Mouse (Mus musculus): ENCODE measurements around the gene Ripor3.
A peak's percentile ranks its signal among the peaks of the same experiment; 100 is the strongest.
"Not testable (repeated sequence)": the region's sequence is repeated elsewhere in the genome, so short reads cannot be mapped to it uniquely, and the experiment has no call there.

The Ripor3 gene

DNA sequence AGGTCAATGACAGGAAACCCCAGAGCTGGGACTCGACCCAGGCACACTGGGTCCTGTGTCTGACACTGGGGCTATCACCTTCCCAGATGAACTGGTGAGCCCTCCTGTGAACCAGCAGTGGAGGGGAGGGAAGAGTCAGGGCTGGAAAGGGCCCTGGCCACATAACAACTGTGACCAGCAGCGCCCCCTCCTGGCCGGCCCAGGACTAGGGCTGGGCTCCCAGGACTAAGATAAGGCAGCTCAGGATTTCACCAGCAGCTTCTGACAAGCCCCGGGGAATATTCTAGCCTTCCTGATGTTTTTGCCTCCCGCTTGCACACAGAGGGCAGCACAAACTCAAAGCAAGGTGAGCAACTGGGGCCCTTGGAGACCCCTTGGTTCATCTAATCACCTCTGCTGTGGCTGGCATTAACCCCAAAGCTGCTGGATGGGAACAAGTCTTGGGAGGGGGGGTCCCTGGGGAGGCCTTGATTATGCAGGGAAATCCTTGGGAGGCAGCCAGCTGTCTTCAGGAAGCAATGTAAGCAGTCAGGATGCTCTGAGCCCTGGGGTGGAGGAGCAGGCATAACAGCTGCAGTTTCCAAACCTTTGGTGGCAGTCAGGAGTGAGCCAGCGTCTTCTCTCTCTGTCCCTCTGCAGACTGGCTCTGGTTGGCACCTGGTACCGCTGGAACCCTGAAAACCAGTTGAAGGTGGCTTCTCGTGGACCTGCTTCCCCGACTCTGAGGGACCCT, at the start of gene Ripor3:
Gene Ripor3 (minus strand): TSS at position 683 of the 733 bp plus-strand sequence.
- peak; percentile 49 to 70 for DNase-seq

DNA sequence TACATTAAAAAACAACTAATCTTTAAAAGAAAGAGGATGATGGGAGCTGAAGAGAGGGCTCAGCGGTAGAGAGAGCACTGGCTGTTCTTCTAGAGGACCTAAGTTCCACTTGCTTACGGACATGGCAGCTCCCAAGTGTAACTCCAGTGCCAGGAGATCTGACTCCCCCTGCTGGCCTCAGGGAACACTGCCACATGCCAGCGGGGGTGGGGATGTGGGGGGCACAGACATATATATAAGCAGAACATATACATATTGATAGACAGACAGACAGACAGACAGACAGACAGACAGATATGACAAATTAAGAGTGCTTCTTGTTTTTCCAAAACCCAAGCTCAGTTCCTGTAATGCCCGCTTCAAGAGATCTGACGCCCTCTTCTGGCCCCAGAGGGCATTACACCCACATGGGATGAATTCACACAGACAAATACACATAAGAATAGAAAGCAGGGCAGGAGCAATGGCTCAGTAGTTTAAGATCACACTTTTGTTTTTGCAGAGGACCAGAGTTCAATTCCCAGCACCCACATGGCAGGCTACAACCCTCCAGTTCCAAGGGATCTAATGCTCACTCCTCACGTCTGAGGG, 48.9 kb upstream of the Ripor3 start:
- no peak for DNase-seq

DNA sequence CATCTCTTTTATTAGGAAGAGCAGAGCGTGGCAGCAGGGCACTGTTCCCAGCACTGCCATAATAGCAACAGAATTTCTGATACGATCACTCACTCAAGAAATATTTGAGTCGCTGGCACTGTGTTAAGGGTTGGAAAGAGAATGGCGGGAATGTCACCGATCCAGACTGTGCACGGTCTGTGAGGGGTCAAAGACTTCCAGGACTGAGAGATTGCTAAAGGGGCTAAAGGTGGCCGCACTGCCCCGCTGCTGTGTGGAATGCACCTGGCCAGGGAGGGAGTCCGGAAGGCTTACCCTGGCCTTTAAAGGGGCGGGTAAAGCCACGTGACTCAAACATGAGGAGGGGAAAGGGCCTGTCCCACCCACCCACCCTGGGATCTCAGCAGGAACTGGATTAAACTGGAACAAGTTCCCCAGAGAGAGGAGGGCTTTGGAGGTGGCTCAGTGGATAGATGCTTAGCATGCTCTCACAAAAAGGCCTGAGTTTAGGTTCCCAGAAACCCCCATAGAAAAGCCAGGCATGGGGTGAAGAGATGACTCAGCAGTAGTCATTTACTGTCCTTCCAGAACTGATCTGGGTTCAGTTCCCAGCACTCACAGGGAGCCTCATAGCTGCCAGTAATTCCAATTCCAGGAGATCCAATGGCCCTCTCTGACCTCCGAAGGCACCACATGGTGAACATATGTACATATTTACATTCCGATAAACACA, 48.2 kb upstream of the Ripor3 start:
- DNase-seq, result no peak

DNA sequence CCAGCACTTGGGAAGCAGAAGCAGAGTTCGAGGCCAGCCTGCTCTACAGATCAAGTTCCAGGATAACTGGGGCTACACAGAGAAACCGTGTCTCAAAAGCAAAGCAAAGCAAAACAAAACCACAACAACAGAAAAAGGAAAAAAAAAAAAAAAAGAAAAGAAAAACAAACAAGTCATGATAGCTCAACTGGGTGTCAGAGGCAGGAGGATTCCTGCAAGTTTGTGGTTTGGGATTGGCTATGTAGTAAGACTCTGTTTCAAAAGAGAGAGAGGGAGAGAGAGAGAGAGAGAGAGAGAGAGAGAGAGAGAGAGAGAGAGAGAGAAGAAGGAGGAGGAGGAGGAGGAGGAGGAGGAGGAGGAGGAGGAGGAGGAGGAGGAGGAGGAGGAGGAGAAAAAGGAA, 47.5 kb upstream of the Ripor3 start:
- DNase-seq, result not testable (repeated sequence)

DNA sequence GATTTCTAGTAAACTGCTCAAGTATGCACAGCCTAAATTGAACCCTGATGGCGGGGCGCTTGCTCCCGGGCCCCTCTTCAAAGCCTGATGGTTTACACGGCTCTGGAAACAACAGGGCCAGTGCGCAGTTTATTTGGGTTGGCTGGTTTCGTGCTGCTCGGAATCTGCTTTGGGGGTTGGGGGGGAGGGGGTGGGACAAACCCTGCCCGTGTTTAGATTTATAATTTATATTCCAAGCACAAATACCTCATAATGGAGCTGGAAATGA, 46.2 kb upstream of the Ripor3 start:
- no peak for DNase-seq

DNA sequence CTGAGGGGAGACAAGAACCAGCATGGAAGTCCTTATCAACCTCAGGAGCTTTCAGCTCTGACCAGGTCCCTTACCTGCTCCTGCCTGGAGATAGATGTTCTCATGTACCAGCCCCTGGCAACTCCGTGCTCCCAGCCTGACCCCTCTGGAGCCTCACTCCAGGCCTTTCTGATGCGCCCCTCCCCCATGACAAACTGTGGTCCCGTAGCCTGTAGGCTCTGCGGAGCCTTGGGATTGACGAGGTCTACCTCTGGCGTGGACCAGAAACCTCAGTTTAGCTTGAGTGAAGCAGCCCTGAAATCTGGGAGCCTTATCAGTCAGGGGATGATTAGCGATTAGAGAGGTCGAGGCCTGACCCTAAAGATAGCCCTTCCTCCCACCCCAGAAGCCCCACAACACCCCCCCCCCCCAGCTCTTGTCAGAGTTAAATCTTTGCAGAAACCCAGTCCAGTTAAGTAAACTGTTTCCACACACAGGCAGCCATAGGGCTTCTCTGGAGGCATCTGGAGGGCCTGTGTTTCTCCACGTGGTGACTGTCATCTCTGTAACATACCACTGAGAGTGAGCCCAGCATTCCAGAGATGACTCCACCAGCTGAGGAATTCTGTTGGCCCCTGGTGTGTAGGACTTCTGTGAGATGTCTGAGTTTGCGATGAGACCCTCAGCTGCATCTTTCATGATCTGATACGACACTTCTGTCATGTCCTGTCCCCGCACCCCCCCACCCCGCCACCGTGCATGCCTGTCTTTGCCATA, 45.7 kb upstream of the Ripor3 start:
- no peak for DNase-seq

DNA sequence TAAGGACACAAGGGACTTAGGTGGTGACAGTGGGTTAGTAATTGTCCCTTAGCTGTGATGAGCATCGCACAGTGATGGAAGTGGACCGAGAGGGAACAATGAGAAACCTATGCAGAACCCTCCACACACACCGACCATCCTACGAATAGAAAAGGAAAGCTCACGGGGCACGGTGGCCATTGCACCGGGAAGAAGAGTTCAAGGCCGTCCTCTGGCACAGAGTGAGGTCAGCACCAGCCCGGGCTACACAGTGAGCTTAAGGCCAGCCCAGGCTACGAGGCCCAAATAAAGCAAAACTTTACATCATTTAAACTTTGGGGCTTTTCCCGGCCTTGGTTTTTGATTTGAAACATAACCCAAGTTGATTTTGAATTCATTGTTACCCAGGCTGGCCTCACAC, 43.7 kb upstream of the Ripor3 start:
- DNase-seq, result no peak

DNA sequence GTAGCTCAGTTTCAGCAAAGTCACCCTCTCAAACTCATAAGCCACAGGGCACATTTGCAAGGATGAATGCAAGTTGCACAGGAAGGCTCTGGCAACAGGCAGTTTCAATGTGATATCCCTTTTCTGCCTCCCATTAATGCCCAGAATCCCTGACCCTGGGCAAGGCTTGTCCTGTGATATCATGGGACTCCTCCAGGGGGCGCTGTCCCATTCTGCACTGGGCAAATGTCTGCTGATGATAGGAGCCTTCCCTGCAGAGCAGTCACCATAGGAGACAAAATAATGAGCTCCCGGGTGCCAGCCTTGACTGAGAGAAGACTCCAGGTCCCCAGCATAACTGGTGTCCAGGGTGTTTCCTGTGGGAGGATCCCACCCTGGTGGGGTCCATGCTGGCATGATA, 42.3 kb upstream of the Ripor3 start:
- DNase-seq, result peak; percentile 37 to 58

DNA sequence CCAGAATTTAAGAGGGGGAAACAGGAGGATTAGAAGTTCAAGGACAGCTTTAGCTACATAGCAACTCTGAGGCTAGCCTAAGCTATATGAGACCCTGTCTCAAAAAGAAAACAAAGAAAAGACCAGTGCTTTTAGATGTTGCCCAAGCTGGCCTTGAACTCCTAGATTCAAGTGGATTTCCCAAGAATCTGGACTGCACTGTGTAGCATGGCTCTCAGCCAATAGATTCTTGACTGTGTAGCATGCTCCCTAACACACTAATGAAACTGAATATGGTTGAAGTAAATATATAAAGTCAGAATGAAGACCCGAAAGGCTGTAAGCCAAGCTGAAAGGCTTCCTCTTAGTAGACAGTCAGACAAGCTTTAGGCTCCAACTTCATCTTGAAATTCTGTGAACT, 41.7 kb upstream of the Ripor3 start:
- DNase-seq, result no peak

DNA sequence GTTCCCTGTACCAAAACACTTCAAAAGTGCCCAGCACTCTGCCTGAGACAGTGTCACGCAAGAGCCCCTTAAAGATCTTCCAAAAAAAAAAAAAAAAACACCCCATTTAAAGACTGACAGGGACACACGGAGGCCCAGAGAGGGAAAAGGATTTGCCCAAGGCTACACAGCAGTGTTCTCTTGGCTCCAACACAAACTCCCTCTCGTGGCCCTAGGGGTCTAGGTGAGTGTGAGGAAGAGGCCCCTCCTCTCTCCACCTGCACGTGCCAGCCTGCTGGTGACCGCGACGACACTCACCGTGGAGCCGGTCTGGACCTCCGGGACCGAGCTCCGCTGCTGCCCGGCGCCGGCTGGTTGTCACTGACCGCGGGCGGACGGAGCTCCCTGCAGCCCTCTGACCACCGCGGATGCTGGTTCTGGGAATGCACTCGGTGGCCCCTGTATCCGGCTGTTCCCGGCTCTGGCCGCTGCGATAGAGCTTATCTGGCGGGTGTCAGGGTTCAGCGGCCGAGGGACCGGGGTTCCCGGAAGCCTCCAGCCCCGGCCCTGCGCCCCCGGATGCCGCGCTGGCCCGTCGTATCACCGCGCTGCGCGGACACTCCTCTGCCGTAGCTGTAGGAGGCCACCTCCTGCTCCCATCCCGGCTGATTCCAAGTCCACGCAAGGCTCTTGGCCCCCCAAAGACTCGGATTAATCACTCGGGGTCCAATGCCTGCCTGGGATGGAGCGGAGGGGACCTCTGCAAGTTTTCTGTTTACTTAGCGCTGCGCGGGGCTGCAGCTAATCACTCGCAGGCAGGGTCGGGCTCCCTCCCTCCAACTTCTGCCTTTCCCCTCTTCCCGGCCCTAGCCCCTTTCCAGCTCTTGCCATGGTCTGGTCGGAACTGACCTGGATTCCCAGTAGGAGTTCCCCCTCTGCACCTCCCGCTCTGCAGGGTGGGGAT, 39.9 kb upstream of the Ripor3 start:
- peak; percentile 27 to 41 for DNase-seq

DNA sequence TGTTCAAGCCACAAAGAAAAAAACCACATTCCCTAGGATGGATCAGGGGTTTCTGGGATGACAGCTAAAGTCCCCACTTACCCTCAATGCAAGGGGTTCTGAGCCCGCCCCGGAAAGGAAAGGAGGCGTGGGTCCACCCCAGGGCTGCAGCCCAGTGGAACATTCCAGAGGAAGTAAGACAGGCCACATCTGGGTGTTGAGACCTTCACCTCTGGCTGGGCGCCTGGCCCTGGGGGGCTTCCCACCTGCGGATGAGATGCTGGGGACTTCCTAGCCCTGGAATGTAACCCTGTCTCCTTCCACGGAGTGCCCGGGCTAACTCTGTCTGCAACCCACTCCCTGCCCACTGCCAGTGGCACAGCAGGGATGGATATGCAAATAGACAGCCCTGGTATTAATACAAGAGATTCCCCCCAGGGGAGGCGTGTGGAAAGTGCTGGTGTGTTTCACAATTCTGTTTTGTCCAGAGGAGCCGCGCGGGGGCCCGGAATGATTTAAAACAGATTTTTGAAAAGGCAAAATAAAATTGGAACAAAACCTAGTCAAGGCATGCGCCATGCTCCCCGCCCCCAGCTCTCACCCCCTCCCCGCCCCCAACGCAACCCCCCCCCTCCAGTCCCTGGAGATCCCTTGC, 38.7 kb upstream of the Ripor3 start:
- no peak for DNase-seq

DNA sequence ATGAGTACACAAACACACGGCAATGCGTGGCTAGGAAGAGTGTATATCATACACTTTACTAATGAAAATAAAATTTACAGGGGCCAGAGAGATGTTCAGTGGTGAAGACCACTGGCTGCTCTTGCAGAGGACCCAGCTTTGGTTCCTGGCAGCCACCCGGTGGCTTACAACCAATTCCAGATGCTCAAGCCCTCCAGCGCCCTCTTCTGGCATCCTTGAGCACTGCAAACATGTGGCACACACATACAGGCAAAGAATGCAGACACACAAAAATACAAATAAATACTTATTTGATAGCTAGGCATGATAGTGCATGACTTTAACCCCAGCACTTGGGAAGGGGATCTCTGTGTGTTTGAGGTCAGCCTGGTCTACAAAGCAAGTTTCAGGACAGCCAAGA, 36.0 kb upstream of the Ripor3 start:
- DNase-seq, result no peak

DNA sequence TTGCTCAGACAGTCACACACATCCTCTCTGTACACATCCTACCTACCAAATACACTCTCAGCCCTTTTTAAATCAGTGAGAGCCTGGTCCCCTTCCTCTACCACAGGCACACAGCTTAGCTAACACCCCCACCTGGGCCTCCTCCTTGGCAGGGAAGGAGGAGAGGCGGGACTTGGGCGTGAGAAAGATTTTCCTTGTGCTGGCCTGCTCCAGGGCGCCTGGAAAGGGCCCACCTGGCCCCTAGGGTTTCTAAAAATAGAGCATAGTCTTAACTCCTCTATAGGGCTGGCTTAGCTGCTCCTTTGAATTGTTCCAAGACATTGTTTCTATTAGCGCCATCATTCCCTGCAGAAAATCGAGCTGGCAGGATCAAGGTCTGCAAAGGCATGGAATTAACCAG, 35.4 kb upstream of the Ripor3 start:
- DNase-seq, result peak in 1 of 2 experiments; percentile 21

DNA sequence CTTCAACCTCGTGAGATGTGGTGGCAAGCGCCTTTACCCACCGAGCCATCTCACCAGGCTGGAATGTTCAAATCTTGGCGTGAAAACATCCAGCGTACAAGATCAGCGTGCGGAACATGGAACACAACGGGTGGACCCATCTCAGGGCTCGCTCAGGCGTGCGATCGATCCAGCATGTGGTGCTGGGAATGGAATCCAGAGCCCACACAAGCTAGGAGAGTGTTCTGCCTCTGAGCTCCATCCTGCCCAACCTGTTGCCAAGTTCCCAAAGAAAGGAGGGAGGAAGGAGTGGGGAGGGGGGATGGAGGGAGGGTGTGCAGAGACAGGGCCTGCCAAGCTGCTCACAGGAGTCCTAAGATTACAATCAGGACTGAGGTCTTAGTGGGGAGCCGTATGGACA, 34.9 kb upstream of the Ripor3 start:
- no peak for DNase-seq

DNA sequence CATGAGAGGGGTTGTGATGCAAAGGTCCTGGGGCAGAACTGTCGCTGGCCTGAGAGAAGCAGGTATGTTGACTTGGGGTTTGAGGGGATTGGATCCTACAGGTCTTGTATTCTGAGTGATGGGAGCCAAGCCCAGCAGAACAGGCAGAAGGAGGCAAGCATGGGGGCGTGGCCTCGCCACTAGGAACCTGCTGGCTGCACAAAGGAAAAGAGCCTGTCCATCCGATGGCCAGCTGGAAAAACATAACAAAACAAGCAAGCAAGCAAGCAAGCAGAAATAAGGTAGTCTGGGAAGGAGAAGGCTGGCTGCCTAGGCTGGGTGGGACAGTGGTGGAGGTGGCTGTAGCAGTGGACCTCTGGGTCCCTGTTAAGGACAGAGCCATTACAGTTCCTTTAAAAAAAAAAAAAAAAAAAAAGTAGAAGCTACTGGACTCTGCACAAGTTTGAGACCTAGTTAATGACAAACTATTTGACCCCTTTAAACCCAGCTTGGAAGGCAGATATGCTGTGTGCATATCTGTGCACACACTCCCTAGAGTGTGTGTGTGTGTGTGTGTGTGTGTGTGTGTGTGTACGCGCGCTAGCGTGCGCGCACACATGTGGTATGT, 34.4 kb upstream of the Ripor3 start:
- DNase-seq, result no peak

DNA sequence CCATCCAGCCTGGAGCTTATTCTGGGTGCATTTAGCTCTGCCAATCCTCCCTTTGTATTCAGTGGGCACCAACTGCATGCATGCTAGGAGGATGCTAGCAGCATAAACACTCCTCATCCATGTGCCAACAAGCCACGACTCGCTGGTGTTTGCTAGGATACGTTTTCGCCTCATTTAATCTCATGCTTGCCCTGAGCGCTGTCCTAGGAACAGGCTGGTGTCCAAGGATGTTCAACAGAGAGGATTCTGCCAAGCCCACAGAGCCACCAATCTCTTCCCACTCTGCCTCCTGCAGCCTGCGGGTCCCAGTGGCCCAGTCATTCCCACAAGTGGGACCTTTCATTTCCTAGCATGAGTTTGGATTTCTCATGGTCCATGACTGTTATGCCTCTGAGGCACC, 31.6 kb upstream of the Ripor3 start:
- DNase-seq, result peak in 1 of 2 experiments; percentile 29

DNA sequence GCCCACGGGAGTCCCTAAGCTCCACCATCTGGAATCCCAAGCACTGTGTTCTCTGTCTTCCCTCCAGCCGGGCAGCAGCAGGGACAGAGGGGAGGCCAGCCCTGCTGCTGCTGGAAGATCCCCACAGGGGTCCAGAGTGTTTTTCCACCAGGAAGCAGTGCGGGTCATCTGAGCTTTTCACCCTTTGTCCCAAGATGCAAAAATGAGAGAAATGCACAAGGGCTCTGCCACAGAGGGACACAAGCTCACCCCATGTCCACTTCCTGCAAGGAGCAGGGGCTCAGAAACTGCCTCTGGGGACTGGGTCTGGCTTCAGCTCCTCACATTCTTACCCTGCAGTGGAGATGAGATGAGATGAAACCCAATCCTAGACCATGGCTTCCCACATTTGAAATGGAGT, 30.3 kb upstream of the Ripor3 start:
- DNase-seq, result no peak

DNA sequence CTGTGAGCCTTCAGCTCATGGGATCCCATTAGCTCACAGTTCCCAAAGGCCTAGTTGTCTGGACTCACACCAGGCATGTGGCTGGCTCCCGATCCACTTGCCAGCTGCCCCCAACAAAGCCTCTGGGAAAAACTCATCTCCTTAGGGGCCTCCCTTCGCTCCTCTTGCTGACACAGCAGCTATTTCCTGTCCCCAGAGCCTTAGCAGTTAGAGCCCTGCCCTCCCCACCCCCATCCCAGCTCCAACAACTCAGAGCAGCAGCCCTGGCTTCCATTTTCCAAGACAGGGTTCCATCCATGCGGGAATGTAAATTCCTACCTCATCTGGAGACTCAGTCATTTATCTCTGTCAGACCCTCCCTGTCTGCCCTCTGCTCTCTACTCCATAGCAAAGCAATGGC, 26.6 kb upstream of the Ripor3 start:
- DNase-seq, result no peak

DNA sequence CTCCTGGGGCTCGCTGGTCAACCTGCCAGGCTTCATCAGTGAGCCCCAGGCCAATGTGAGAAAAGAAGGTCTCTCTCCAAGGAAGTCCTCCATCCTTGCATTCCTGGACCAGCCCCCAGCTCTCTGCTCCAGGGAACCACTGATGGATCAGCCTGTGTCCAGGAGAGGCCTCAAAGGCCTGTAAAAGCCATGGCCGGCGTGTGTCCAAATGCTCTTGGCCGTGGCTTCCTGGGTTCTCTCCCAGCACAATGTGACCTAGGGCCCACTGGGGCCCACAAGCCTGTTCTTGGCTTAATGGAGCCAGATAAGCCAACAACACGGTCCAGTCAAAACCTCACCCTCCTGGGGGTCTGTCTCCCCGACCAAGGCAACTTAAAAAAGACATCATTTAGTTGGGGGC, 25.5 kb upstream of the Ripor3 start:
- no peak for DNase-seq

DNA sequence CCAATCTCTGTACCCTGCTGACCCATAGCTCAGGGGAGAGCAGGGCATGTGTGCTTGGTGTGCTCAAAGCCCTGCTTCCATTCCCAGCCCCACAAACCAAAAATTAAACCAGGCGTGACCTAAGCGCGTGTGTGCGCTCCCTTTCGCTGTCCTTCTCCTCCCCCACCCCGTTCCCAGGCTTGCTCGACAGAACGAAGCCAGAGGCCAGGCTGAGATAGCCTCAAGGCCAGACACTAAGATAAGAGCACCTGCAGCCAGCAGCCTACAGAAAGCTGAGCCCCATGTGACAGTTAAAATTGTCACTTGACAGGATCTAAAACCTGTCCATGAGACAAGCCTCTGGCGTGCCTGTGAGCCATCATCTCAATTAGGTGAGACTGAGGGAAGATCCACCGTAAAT, 23.5 kb upstream of the Ripor3 start:
- no peak for DNase-seq

DNA sequence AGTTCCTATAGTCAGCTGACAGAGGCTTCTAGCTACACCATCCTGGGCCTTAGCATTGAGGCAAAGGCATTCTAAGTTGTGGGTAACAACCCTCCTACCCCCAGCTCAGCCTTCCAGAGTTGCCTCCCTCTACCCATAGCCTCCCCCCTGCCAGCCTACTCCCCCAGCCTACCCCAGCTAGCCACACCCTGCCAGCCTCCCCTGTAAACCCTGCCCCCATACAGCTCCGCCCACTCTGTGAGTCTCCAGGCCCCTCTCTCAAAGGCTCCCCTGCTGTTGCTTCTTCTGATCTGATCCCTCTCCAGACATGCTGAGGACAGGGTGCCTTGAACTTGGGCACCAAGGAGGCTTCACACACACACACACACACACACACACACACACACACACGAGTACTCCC, 21.4 kb upstream of the Ripor3 start:
- DNase-seq, result no peak

DNA sequence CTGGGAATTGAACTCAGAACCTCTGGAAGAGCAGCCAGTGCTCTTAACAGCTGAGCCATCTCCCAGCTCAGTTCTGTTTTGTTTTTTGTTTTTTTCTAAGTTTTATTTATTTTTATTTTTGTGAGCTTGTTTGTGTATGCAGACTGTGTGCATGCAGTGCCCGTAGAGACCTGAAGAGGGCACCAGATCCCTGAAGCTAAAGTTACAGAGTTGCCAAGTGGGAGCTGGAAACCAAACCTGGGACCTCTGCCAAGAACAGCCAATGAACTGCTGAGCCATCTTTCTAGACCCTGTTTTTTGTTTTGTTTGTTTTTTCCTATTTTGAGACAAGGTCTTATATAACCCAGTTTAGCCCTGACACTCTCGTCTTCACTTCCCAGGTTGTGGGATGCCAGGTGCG, 18.0 kb upstream of the Ripor3 start:
- DNase-seq, result no peak
